Mouse (Mus musculus) testis, postnatal 14 days (tissue): ENCODE measurements at regions not wholly inside any gene's neighbourhood (a gene's known extent, or its start where the extent isn't known, plus 50 kb on each side); places are given as distances from the start of the nearest gene placed in this dataset.

Experiments
- DNase-seq: peaks from one replicate; pipeline ENCODE4 v3.0.0; 2021; ENCODE audit warnings: low spot score

DNA sequence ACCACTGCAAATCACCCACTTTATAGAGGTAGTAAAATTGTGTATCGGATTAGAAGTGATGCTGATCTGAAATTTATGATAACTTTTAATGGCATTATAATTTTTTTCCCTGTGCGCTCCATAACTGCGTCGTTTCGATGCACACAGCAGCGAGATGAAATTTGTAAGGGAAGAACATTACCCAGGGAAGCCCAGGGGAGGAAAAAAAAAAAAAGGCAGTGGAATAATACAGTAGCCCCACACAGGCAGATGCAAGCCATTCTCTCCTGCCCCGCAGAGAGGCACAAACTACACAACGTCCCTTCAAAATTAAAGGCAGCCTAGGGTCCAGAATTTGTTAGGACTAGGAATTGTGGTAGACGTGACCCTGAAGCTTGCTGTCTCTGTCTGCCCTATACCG, 234.2 kb downstream of the Il20rb start:
- DNase-seq = no peak
